Mouse (Mus musculus) regulatory T cell (primary cell): ENCODE measurements around the gene Senp3.
"Not testable (repeated sequence)": the region's sequence is repeated elsewhere in the genome, so short reads cannot be mapped to it uniquely, and the experiment has no call there.

Experiments
- in situ Hi-C: fragments of 300-600 bp; cut with MboI, MseI; formaldehyde crosslinking; loops from one replicate; pipeline ENCODE4 v1.15.1; 2025; ENCODE audit warnings: high pct_unique_total_duplicates

Gene Senp3

DNA sequence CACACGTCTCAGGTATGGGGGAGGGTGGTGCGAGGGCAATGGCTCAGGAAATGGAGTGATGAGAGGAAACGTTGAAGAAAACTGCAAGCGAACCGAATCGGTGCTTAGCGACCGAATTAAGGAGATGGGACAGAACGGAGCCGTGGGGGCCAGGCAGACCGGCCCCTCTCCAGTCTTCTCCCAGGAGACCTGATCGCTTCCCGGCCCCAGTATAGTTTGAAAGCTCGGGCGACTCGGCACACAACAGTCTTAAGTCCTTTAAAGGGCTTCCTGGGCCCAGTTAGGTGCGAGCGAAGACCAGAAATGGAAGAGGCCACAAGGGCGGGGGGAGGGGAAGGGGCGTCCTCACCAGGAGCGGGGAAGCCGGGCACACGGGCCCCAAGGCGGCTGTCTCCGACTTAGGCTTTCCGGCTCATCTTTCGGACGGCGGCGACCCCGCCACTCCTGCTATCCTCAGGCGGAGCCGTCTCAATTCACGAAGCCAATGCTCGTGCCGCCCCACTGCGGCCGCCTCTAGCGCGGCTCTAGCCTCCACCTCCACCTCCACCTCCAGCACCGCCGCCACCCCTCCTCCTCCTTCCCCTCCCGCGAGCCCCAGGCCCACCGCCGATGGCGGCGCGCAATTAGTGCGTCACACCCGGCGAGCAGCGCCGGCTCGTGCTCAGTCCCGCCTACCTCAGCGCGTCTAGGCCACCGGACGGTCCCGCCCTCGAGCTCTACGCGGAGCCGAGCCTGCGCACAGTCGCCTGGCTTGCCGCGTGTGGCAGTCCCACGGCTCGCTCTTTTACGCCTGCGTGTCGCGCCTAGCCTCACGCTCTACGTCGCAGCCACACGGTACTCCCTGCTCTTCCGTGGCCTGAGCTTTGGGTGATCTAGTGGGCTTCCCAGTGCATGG lies at the start of gene Senp3:
Gene Senp3 (minus strand): TSS at position 771 of the 895 bp plus-strand sequence.
- in situ Hi-C loops = no loop called here

DNA sequence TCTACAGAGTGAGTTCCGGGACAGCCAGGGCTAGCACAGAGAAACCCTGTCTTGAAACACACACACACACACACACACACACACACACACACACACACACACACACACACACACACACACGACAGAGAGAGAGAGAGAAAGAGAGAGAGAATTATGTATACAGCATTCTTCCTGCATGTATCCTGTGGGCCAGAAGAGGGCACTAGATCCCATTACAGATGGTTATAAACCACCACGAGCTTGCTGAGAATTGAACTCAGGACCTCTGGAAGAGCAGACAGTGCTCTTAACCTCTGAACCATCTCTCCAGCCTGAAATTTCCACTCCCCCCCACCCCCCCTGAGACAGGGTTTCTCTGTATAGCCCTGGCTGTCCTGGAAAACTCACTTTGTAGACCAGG lies 49.5 kb upstream of the Senp3 start:
- in situ Hi-C loops = not testable (repeated sequence)

DNA sequence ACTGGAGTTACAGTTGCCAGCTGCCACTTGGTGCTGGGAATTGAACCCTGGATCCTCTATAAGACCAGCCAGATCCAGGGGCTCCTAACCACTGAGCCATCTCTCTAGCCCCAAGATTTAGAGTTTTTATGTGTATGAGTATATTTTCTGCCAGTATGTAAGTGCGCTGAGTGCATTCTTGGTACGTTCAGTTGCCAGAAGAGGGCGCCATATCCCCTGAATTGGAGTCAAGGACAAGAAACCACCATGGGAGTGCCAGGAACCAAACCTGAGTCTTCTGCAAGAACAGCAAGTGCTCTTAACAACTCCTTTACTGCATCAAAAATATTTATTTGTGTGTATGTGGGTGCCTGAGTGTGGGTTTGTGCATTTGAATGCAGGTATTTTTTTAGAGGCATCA lies 47.2 kb upstream of the Senp3 start:
- in situ Hi-C loops = no loop called here

DNA sequence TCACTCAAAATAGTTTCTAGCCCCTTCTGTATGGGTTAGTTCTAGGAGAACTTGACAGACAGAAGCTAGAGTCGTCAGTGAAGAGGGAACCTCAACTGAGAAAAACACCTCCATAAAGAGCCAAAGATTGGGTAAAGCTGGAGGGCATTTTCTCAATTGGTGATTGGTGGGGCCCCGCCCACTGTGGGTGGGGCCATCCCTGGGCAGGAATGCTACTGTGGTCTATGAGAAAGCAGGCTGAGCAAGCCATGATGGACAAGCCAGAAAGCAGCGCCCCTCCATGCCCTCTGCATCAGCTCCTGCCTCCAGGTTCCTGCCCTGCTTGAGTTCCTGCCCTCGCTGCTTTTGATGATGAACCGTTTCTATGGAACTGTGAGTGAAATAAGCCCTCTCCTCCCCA lies 44.1 kb upstream of the Senp3 start:
- in situ Hi-C loops = no loop called here

DNA sequence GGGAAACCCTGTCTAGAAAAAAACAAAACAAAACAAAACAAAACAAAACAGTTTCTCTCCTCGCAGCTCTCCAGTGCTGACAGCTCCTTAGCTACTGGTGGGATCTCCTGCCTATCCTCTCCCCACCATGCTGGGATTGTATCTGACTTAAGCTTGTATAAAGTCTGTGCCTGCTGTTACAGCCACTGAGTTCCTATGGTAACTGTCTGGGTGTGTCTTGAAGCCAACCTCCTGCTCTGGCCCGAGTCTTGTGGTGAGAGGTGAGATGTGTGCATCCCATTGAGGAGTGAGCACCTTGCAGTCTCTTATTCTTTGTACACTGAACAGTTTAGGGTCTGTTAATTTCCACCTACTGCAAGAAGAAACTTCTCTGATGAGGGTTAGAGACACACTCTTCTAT lies 41.2 kb upstream of the Senp3 start:
- in situ Hi-C loops = loop anchor here (5.0 kb wide), 1 partner anchor 36 kb away; the partner anchor contains the start of gene Tnfsf13

DNA sequence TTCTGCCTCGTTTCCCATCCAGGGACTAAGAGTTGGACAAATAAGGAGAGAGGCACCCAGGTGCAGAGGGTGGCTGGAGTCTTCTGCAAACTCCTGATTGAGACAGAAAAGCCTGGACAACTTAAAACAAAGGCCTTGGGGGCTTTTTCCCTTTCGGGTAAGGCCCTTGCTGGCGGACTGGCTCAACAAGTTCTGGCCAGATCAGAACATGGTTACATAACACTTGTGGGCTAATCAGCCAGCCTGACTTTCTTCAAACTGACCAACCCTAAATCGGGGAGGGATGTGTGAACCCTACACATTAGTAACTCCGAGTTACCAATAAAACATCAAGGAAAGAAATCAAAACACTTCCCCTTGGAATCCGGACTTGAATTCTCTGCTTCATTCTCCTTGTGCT lies 39.0 kb upstream of the Senp3 start:
- in situ Hi-C loops = loop anchor here (5.0 kb wide), 1 partner anchor 34 kb away; the partner anchor contains the start of gene Tnfsf13

DNA sequence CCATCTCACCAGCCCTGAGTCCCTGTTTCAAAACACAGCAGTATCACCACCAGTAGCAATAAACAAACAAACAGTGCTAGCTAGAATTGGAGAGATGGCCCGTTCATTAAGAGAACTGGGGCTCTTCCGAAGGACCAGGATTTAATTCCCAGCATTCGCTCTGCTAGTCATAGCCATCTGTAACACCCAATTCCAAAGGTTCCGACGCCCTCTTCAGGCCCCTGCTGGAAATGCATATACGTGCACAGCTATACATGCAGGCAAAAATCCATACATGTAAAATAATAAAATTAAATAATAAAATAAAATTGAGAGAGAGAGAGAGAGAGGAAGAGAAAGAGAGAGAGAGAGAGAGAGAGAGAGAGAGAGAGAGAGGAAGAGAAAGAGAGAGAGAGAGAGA lies 37.5 kb upstream of the Senp3 start:
- in situ Hi-C loops = no loop called here

DNA sequence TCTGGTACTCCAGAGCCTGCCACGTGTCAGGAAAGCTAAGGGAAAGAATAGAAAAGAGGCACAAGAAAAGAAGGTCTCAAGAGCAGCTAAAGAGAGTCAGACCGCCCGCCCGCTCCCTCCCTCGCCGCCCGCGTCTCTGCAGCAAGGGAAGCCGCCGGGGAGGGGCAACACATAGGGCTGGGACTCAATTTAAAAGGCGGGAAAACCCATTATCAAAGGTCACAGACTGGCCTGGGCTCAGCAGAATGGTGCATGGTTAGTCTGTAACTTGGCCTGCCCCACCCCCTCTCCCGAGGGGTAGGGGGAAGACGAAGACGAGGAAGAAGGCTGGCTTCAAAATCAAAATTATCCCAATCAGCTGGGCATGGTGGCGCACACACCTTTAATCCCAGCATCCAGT lies 36.8 kb upstream of the Senp3 start:
- in situ Hi-C loops = no loop called here

DNA sequence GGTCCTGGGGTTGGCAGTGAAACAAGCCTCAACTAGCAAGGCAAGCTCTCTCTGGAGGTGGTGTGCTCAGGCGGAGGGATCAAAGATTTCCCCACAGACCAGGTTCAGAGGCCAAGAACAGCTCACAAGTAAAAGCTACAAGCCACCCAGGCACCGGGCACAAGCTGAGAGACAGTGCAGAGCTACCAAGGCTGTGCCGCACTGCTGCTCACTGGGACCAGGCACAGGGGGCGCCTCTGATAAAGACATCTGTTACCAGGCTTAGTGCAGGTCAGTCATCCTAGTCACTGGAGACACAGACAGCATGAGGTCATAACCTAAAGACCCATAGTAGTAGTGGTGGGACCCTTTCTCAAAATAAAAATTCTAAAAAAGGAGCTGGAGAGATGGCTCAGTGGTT lies 35.1 kb upstream of the Senp3 start:
- in situ Hi-C loops = no loop called here

DNA sequence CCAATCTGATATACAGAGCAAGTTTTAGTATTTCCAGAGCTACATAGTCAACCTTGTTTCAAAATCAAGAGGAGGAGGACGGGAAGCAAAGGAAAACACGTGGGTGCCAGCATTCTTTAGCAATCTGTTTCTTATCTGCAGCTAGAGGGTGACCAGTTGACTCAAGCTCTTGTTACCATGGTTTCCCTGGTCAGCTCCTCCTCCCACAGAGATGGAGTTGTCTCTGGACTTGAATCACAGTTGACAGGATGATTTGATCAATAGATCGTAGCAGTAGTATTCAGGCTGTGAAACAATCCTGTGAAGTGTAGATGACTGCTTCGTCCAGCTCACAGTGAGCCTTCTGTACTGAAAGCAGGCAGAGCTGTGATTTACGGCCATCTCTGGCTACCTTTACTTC lies 34.0 kb upstream of the Senp3 start:
- in situ Hi-C loops = no loop called here

DNA sequence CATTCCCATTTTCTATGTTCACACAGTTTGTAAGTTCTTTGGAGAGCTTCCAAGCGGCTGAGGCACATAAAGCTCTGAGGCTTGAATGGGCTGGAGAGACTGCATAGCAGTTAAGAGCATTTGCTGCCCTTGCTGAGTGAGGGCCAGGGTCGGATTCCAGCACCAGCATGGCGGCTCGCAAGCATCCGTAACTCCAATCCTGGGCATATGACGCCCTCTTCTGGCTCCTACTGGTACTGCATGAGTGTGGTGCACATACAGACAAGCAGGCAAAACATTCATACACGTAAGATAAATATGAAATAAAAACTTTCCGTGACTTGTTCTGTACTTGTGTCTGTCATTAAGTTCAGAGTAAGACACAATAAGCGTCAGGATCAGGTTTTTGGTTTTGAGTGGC lies 33.6 kb upstream of the Senp3 start:
- in situ Hi-C loops = no loop called here

DNA sequence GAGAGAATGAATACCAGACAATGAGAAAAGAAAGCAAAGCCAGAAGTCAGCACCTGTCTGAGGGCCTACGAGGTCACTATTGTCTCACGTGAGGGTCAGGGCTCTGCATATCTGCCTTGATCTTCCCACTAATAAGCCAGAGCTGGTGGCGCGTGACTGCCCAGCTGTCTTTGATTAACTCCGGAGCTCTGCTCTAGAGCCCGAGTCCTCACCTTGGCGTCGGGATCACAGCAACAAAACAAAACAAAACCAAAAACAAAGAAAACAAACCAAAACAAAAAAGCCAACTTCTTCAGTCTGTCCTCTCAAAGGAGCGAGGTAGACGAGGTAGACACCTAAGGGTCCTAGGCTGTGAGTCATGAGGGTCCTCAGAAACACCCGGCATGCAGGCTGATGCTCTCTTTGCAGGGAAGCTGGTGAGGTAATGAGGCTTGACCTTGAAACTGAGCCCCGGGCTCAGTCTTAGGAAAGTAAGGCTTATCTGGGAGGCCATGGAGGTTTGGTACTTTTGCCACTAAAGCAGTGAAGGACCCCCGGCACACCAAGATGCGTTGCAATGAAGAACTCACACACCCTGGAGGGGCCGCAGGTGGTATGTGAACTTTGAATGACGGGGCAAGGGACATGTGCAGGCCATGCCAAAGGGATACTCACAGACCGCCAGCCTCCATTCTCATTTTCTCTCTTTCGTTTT lies 32.9 kb upstream of the Senp3 start:
- in situ Hi-C loops = no loop called here

DNA sequence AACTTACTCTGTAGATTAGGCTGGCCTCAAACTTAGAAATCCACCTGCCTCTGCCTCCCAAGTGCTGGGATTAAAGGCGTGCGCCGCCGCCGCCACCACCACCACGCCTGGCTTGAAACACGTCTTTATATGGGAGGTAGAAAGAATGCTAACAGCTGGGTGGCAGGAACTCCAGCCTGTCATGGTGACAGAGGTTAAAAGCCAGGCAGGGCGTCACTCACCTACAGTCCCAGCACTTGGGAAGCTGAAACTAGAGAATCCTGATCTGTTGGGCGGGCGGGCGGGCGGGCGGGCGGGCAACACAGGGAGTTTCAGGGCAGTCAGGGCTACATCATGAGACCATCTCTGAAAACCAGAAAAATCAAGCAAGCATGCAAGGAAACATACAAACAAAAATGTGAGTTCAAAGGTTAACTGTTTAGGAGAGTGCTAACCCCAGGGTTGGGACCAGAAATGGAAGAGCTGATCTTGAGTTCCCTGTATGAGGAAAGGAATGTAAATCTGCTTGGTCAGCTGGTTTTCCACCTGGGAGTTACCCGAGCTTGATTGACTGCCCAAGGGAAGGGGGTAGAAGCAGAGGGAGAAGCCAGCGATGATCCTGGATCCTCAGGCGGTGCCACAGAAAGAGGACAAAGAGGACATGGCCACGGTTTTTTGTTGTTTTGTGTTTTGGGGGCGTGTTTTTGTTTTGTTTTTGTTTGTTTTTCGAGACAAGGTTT lies 31.2 kb upstream of the Senp3 start:
- in situ Hi-C loops = no loop called here

DNA sequence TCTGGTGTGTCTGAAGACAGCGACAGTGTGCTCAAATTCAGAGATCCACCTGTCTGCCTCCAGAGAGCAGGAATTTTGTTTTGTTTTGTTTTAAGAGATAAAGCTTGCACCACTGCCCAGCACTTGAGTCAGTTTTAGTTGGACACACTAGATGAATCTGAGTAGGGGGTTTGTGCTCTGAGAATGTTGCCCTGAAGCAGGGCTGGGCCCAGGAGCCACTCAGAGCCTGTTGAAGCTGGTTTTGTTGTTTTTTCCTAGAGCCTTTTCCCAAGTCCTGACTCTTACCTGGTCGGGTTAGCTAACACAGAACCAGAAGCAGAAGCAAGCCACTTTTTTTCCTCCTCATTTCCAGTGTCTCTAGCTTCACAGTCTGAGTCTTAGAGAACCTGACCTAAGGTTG lies 29.2 kb upstream of the Senp3 start:
- in situ Hi-C loops = no loop called here

DNA sequence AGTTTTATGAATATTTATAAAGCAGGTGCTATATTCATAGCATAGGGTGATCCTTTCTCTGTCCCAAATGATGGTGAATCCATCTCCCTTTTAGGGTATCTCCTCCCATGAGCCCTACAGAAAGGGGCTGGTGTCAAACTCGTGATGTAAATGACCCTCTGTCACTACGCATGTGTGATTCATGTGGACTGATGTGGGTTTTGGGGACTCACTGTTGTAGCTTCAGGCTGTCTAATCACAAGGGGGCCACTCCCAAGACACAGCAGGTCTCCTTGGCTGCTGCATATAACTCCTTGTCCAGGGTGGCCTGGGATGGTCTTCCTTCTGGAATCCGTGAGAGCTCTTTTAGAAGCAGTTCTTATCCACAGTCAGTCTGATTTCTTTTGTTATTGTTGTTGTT lies 28.6 kb upstream of the Senp3 start:
- in situ Hi-C loops = no loop called here

DNA sequence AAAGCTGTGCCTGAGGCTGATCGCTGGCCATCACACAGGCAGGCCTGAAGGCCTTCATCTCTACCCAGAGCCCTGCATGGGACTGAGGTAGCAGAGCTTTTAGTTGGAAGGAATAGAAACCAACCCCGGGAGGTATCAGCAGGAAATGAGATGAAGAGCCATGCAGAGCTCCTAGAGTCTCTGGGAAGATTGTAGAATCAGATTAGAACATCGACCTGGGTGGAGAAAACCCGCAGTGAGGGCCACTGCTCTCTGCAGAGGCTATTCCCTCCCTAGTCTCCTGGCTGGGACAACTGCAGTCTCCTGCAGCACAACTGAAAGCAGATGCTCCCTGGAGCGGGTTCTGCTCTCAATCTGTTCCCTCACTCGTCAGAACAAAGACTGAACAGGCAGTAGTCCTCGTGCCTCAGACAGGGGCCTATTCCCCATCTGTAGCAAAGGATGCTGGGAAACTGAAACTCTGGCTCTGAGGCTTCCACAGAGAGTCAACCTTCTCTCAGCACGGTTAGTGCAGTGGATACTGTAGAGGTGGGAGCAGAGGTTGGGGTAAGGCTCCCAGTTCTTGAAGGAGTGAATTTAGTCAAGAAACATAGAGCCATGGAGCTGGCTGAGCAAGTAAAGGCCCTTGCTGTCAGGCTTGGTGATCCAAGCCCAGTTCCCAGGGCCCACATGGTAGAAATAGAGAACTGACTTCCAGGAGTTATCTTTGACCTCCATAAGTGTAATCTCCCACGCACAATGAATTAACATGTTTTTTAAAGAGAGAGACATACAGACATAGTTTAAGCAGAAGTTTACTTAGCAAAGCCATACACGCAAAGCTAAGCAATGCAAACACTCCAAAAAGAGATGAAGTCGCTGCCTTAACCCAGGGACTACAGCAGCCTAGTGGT lies 27.9 kb upstream of the Senp3 start:
- in situ Hi-C loops = no loop called here

DNA sequence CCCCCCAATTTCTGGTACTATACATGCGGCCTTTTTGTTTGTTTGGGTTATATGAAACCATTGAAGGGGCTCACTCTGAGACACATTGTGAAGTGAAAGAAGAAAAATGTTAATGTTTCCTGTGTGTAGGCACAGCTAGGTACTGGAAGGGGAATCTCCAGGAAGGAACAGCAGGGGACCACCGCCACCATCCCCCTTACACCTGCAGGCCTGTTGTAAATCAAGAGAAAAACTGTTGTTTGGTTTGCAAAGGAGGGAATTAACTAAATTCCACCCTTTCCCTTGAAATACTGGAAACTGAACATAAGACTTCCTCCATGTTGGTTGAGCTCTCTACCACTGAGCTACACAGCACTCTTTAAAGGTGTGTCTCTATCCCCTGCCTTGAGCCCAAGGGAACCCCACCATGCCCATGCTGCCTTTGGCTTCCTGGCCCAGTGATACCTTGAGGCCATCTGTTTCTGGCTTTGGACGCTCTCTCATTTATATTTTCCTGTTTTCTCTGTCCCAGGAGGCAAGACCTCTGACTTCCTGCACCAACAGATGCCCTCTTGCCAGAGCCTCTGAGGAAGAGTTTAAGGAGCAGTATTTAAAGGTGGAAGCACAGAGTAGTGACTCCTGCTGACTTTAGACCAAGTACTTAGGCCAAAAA lies 26.9 kb upstream of the Senp3 start:
- in situ Hi-C loops = no loop called here

DNA sequence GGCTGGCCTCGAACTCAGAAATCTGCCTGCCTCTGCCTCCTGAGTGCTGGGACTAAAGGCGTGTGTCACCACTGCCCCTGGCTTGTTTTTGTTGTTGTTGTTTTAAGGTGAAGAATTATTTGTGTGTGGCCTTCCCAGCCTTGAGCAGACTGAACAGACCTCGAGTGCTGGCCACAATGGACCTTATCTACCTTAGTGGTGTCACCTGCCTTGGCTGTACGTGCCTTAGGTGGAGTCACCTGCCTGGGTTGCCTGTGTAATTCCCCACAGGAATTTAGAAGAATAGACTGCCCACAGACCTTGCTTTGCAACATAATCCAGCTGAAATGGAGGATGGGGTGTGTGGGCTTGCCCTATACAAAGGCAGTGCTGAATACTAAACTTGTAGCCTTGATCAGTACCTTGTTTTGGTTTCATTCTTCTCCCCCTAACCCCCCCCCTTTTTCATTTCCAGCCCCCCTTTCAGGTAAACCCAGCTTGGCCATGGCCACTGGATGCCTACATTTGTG lies 26.0 kb upstream of the Senp3 start:
- in situ Hi-C loops = no loop called here

DNA sequence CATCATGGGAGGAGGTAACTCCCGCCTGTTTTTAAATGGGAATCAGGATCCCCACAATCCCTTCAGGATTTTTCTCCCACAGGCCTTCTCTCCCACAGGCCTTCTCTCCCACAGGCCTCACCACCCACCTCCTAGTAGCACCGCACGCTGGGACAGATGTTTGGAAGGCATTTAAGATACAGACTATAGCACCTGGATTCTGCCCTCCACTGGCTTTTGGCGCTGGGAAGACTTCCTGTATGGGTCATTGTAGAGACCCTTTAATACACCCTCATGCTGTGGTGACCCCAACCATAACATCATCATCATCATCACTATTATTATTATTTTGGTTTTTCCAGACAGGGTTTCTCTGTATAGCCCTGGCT lies 25.6 kb upstream of the Senp3 start:
- in situ Hi-C loops = no loop called here

DNA sequence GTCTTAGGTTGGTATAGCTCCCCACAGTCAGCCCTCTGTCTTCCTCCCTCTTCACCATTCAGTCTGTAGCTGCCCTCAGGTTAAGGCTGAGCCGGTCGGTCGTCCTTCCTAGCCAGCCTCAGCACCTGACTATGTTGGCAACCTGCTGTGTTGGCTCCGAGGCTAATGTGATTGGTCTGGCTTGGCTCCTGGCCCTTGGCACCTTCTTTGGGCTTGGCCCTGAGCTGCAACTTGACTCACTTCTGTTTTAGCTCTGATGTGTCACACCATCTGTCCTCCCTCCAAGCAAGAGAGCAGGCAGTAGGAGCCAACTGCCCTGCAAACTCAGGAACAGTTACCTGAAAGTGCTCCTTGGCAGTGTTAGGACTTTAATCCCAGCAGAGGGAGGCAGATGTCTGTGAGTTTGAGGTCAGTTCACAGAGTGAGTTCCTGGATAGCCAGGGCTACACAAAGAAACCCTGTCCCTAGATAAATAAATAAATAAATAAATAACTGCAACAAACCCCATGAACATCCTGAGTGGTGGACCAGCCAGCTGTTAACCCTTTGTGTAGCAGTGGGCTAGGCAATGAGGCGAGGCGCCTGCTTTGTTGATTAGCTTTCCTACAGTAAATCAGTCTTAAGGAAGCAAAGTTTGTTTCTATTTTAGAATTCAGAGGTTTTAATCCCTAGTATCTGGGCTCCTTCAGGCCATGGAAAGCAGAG lies 25.0 kb upstream of the Senp3 start:
- in situ Hi-C loops = no loop called here
